Comparison of ENCODE assay signal across 18 mouse cellular contexts in genomic region chr12:85710695-85711094, GRCm38 (mm10). TPM values are rescaled to one million over a fixed set of nuclear protein-coding genes. Genes with fewer than 3 reads are reported as not detected.
DNase-seq lines count a peak whose midpoint lies in the region; ATAC-seq and TF ChIP-seq lines count a peak whose summit lies in the region.
"Had no signal": no experiment of that assay in that cellular context is flagged by ENCODE, and none has a peak within 500 bp of the region (broad histone marks: within the 10 kb centered on the region; RNA-seq: fewer than 3 reads in every experiment).

No protein-coding gene starts in this region.

- H3K4me3 ChIP-seq in lung, postnatal 0 days (ENCODE audit: low read depth, low read length) = no peak overlapping the region
- H3K4me3 ChIP-seq: hindbrain, embryonic 13.5 days; limb, embryonic 15.5 days; midbrain, embryonic 12.5 days had no signal

- H3K9me3 ChIP-seq in lung, postnatal 0 days (ENCODE audit: low read length) = no peaks in the 10 kb centered on the region
- H3K9me3 ChIP-seq: G1E; hindbrain, embryonic 13.5 days; limb, embryonic 15.5 days; midbrain, embryonic 12.5 days had no signal

- no peak overlapping the region for H3K4me2 ChIP-seq in lung, postnatal 0 days (replicated peaks; ENCODE audit: low read depth, low read length)
- H3K4me2 ChIP-seq: hindbrain, embryonic 13.5 days; limb, embryonic 15.5 days; midbrain, embryonic 12.5 days had no signal

- WGBS in lung, postnatal 0 days = 65% methylated on average over 7 of the region's 7 CpGs

- H3K36me3 ChIP-seq in lung, postnatal 0 days (ENCODE audit: insufficient read depth, low read length) = no peaks in the 10 kb centered on the region
- H3K36me3 ChIP-seq: G1E; hindbrain, embryonic 13.5 days; limb, embryonic 15.5 days; midbrain, embryonic 12.5 days had no signal

- no peak for TF ChIP-seq CTCF in lung, postnatal 0 days (IDR thresholded peaks at IDR 0.05)

- no peaks in the 10 kb centered on the region for H3K27me3 ChIP-seq in lung, postnatal 0 days (replicated peaks; ENCODE audit: insufficient read depth, low read length)
- H3K27me3 ChIP-seq: limb, embryonic 15.5 days had no signal

- no peak overlapping the region for H3K9ac ChIP-seq in lung, postnatal 0 days (replicated peaks; ENCODE audit: low read depth)
- H3K9ac ChIP-seq: forebrain, postnatal 0 days; hindbrain, embryonic 13.5 days; limb, embryonic 15.5 days; midbrain, embryonic 12.5 days had no signal

- no peak overlapping the region for H3K27ac ChIP-seq in lung, postnatal 0 days (ENCODE audit: low read length)
- H3K27ac ChIP-seq: hindbrain, embryonic 13.5 days; limb, embryonic 15.5 days; midbrain, embryonic 12.5 days had no signal

- H3K4me1 ChIP-seq in lung, postnatal 0 days (ENCODE audit: insufficient read depth, low read depth, low read length) = peaks cover 5% of the 10 kb centered on the region; the same call in 1 of the 2 replicates

- peak; percentile 45; the same call in 1 of the 2 replicates for ATAC-seq in lung, postnatal 0 days
- ATAC-seq in megakaryocyte progenitor cell, adult 5-6 weeks (replicated peaks; ENCODE audit: poor library complexity) = peak; percentile 82
- ATAC-seq: forebrain, postnatal 0 days had no signal

- DNase-seq in lung, postnatal 0 days (ENCODE audit: low spot score) = peak; percentile 46
- no peak for DNase-seq in lung, postnatal 14 days
- peak; percentile 40 for DNase-seq in c-Kit-positive CD71-negative TER-119-negative erythroid progenitor cells, embryonic 14.5 days (ENCODE audit: low read depth)
- DNase-seq in adrenal gland, adult 2 months = no peak
- no peak for DNase-seq in thymus, postnatal 4 days
- DNase-seq in cerebellum, adult 18-20 months = no peak
- DNase-seq: cerebellum, adult 11-12 months; forebrain, postnatal 0 days; heart, postnatal 10 days; kidney, adult 9 months; kidney, postnatal 4 days; thymus, postnatal 36 days had no signal

- TF ChIP-seq EP300 in lung, postnatal 0 days (IDR thresholded peaks at IDR 0.05) = no peak

RNA-seq across cellular contexts. Expression of gene Batf, which starts 24.2 kb away (rescaled TPM):
- polyA plus RNA-seq in lung, postnatal 0 days (2015; fragmentation: Nextera tagmentation; extraction: Ambion mirVana) = 27.9 and 28.6 TPM in 2 replicates
- 8.2 and 9.0 TPM in 2 replicates for total RNA-seq in megakaryocyte progenitor cell, adult 5-6 weeks (2015)
- total RNA-seq in megakaryocyte progenitor cell, adult 5-6 weeks (2017) = 29.2 and 41.9 TPM in 2 replicates
- total RNA-seq in adrenal gland, adult 2 months (2021) = under 1 TPM; 0.41 to 0.81 TPM
- polyA plus RNA-seq in adrenal gland, adult 2 months (2012; rRNA removed) = 0.44 and 1.9 TPM in 2 replicates
- total RNA-seq: forebrain, postnatal 0 days; G1E; gastrocnemius, adult 8-10 months had no signal
- polyA plus RNA-seq: G1E had no signal

RNA-seq across cellular contexts. Expression of gene Flvcr2, which starts 35.6 kb away (rescaled TPM):
- polyA plus RNA-seq in lung, postnatal 0 days (2015; fragmentation: Nextera tagmentation; extraction: Ambion mirVana) = 23.3 and 26.8 TPM in 2 replicates
- not detected in 2 replicates for total RNA-seq in megakaryocyte progenitor cell, adult 5-6 weeks (2015)
- total RNA-seq in megakaryocyte progenitor cell, adult 5-6 weeks (2017) = not detected in 2 replicates
- 1 to 10 TPM; 3.7 to 5.2 TPM for total RNA-seq in adrenal gland, adult 2 months (2021)
- 2.3 and 2.4 TPM in 2 replicates for polyA plus RNA-seq in adrenal gland, adult 2 months (2012; rRNA removed)
- polyA plus RNA-seq: G1E had no signal

Comparison
In these comparisons a context has a peak if more than half of its experiments do, and no peak if none do; other contexts are left out.
1. DNase-seq: peak in lung, postnatal 0 days (single experiment) and c-Kit-positive CD71-negative TER-119-negative erythroid progenitor cells, embryonic 14.5 days (single experiment); none in lung, postnatal 14 days (single experiment), adrenal gland, adult 2 months (single experiment), thymus, postnatal 4 days (single experiment) and cerebellum, adult 18-20 months (0 of 2).
2. RNA of gene Batf, which starts 24.2 kb away (total RNA-seq): 8.2 to 41.9 TPM in megakaryocyte progenitor cell, adult 5-6 weeks; 0.41 to 0.81 TPM in adrenal gland, adult 2 months; every median in the first group is over 4 times any median in the second.
3. RNA of gene Flvcr2, which starts 35.6 kb away (total RNA-seq): 3.7 to 5.2 TPM in adrenal gland, adult 2 months; not detected in megakaryocyte progenitor cell, adult 5-6 weeks; every median in the first group is over 4 times any median in the second.